Mouse (Mus musculus): ENCODE data around the gene Elfn1. TPM values are rescaled to one million over a fixed set of nuclear protein-coding genes. Genes with fewer than 3 reads are reported as not detected.

The Elfn1 gene
- polyA plus RNA-seq, 1 experiment from 2014 or later: 1.2 TPM

DNA sequence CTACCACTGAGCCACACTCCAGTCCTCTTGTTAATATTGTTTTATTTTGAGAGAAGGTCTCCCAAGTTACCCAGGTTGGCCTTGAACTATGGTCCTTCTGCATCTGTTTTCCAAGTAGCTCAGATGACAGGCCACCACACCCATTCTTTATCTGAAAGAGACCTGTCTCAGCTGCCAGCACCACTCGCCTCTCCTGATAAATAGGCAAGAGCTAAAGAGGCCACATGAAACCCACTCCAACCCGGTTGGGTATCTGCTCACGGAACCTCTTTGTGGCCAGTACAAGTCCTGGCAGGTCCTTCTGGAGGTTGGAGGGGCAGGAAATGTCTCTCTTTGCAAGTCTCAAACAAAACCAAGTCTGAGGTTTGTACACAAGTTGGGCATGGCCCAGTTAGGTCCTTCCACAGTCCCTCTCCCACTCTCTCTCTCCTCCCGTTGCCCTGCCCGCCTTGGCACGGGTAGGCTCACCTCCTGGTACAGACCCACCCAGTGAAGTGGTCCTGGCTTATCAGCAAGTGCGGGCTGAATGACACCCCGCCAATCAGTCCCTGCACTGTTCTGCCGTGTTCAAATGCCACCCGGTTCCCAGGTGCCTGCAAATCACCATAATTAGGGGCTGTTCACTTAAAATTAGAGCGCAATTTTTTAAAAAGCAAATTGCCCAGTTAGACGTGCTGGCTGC is 104.7 kb downstream of the Elfn1 start:
- 67% methylated on average over 12 of the region's 12 CpGs for WGBS
- no peak overlapping the region for H3K4me3 ChIP-seq
- no peaks in the 10 kb centered on the region for H3K27me3 ChIP-seq
- no peak for ATAC-seq (ENCODE audit: insufficient number of reproducible peaks, low FRiP score, low TSS enrichment, low read depth)
- H3K9ac ChIP-seq: no peak overlapping the region
- no peaks in the 10 kb centered on the region for H3K9me3 ChIP-seq
- peaks cover 24% of the 10 kb centered on the region for H3K4me1 ChIP-seq
- H3K36me3 ChIP-seq: peaks cover 8% of the 10 kb centered on the region
- no peak overlapping the region for H3K27ac ChIP-seq
- H3K4me2 ChIP-seq: no peak overlapping the region

DNA sequence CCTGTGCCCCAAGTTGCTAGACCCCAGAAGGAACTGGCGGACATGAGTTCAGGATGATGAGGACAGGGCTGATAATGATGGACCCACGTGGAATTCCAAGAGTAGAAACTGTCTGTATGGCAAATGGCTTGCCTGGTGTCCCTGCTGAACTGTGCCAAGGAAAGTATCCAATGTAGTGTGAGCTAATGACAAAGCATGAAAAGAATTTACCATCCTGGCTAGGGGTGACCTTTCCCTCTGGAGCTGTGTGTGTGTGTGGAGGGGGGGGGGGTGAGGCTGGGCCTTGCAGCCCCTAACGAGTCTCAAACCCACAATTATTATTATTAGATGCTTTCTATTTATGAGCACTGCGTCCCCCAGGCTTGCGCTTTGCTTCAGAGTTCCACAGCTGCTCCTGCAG is 105.9 kb downstream of the Elfn1 start:
- Histone ChIP-seq H3K9ac (no peak overlapping the region), H3K4me2 (no peak overlapping the region), H3K36me3 (peaks cover 4% of the 10 kb centered on the region; the same call in 1 of the 2 replicates), H3K4me3 (no peak overlapping the region), H3K9me3 (no peaks in the 10 kb centered on the region), H3K4me1 (peaks cover 18% of the 10 kb centered on the region), H3K27me3 (no peaks in the 10 kb centered on the region), H3K27ac (no peak overlapping the region)
- 52% methylated on average over 5 of the region's 5 CpGs for WGBS
- ATAC-seq (ENCODE audit: insufficient number of reproducible peaks, low FRiP score, low TSS enrichment, low read depth): no peak

- H3K27ac ChIP-seq: no peak overlapping the region
- H3K36me3 ChIP-seq: no peaks in the 10 kb centered on the region
- no peaks in the 10 kb centered on the region for H3K9me3 ChIP-seq
- no peak overlapping the region for H3K4me2 ChIP-seq
- WGBS: 93% methylated on average over 1 of the region's 1 CpGs
- no peaks in the 10 kb centered on the region for H3K27me3 ChIP-seq
- H3K4me1 ChIP-seq: peaks cover 17% of the 10 kb centered on the region
- ATAC-seq (ENCODE audit: insufficient number of reproducible peaks, low FRiP score, low TSS enrichment, low read depth): no peak
- H3K4me3 ChIP-seq: no peak overlapping the region
- no peak overlapping the region for H3K9ac ChIP-seq
Observed at GRCm38 (mm10) chr5:140016896-140017295, 109.2 kb downstream of the Elfn1 start.

DNA sequence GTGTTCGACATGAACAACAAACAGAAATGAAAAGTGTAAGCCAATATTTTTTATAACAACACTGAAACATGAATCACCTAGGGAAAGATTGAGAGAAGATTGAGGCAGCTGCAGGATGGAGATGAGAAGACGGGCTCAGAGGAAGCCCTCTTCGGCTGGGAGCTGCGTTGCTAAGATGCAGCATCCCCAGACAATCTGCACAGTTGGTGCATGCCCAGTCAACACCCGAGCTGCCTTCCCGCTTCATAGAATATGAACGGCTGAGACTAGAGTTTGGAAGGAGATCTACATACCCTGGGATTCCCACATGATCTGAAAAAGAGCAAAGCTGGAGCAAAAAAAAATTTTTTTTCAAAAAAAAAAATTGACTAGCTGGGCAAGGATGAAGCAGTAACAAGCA is 111.0 kb downstream of the Elfn1 start:
- H3K9me3 ChIP-seq: no peaks in the 10 kb centered on the region
- no peak overlapping the region for H3K27ac ChIP-seq
- H3K4me2 ChIP-seq: no peak overlapping the region
- no peaks in the 10 kb centered on the region for H3K27me3 ChIP-seq
- no peaks in the 10 kb centered on the region for H3K36me3 ChIP-seq
- no peak overlapping the region for H3K4me3 ChIP-seq
- 89% methylated on average over 7 of the region's 7 CpGs for WGBS
- no peak for ATAC-seq (ENCODE audit: insufficient number of reproducible peaks, low FRiP score, low TSS enrichment, low read depth)
- peaks cover 7% of the 10 kb centered on the region for H3K4me1 ChIP-seq
- H3K9ac ChIP-seq: no peak overlapping the region

DNA sequence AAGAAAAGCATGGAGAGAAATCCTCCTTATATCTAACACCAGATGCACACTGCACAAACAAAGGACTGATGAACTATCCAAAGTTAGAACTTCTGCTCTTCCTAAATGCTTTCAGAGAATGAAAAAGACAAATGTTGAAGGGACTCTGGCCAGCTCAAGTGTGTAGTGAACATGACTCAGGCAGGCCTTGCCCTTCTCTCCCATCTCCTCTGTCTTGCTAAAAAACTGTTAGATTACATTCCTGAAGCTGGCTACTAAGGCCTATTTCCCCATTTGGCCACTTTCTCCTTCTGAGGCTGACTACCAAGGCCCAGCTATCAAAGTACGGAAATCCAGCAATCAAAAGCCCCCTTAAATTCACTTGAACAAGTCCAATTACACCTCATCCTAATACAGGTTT is 111.9 kb downstream of the Elfn1 start:
- Histone ChIP-seq H3K36me3 (no peaks in the 10 kb centered on the region), H3K4me1 (no peaks in the 10 kb centered on the region; the same call in 1 of the 2 replicates), H3K9me3 (no peaks in the 10 kb centered on the region), H3K27me3 (no peaks in the 10 kb centered on the region), H3K4me2 (no peak overlapping the region), H3K27ac (no peak overlapping the region), H3K9ac (no peak overlapping the region), H3K4me3 (no peak overlapping the region)
- WGBS: 94% methylated on average over 1 of the region's 1 CpGs
- ATAC-seq (ENCODE audit: insufficient number of reproducible peaks, low FRiP score, low TSS enrichment, low read depth): no peak

DNA sequence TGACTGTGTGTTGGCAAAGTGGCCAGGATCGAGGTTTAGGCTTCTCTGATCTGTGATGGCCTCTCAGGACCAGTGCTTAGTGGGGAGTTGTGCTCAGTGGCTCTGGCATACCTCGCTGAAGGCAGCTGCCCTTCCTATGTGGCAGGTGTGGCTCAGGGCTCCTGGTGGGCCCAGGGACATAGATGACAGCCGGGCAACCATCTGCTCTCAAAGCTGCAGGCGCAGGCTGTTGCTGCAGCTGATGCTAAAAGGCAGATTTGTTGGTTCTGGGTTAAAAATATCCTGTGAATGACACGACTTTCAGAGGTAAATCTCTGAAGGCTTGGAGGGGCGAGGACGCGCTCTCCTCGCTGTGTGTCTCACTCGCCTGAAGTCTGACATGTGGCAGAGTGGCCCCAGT is 114.0 kb downstream of the Elfn1 start:
- no peaks in the 10 kb centered on the region for H3K36me3 ChIP-seq
- no peak overlapping the region for H3K27ac ChIP-seq
- ATAC-seq (ENCODE audit: insufficient number of reproducible peaks, low FRiP score, low TSS enrichment, low read depth): no peak
- H3K9ac ChIP-seq: no peak overlapping the region
- H3K4me2 ChIP-seq: no peak overlapping the region
- H3K4me3 ChIP-seq: no peak overlapping the region
- no peaks in the 10 kb centered on the region for H3K4me1 ChIP-seq
- H3K9me3 ChIP-seq: no peaks in the 10 kb centered on the region
- WGBS: 85% methylated on average over 10 of the region's 10 CpGs
- H3K27me3 ChIP-seq: no peaks in the 10 kb centered on the region

DNA sequence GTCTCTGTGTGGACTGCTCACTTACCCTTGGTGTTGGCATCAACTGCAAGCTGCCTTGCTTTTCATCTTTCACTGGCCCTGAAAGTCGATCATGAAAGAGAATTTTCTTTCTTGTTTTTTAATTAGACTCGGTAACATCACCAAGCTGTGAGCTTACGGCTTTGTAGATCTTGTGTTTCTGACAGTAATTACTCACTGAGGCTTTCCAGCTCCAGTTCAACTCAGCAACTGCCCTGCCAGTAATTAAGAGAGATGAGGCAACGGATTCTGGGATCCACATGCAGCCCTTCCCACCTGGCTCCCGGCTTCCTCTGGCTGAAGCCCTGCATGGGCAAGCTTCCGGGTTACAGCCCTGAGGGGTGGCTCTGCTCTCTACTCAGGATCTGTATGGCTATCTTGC is 115.1 kb downstream of the Elfn1 start:
- Histone ChIP-seq H3K4me3 (no peak overlapping the region), H3K4me1 (no peaks in the 10 kb centered on the region), H3K4me2 (no peak overlapping the region), H3K36me3 (no peaks in the 10 kb centered on the region), H3K27me3 (no peaks in the 10 kb centered on the region), H3K9me3 (no peaks in the 10 kb centered on the region), H3K9ac (no peak overlapping the region), H3K27ac (no peak overlapping the region)
- ATAC-seq (ENCODE audit: insufficient number of reproducible peaks, low FRiP score, low TSS enrichment, low read depth): no peak
- 75% methylated on average over 6 of the region's 6 CpGs for WGBS

GRCm38 (mm10) chr5:140023941-140024500 is 116.3 kb downstream of the Elfn1 start:
- ATAC-seq (ENCODE audit: insufficient number of reproducible peaks, low FRiP score, low TSS enrichment, low read depth): no peak
- Histone ChIP-seq H3K4me1 (no peaks in the 10 kb centered on the region), H3K27ac (no peak overlapping the region), H3K9ac (no peak overlapping the region), H3K27me3 (no peaks in the 10 kb centered on the region), H3K36me3 (no peaks in the 10 kb centered on the region), H3K4me2 (no peak overlapping the region), H3K9me3 (no peaks in the 10 kb centered on the region), H3K4me3 (no peak overlapping the region)
- 42% methylated on average over 3 of the region's 3 CpGs for WGBS

Other genes starting within 250 kb of the Elfn1 start
- gene Micall2, start 171.6 kb upstream of the Elfn1 start, polyA plus RNA-seq (2015; fragmentation: Nextera tagmentation; extraction: Ambion mirVana): 4.4 and 4.9 TPM in 2 replicates
- gene Ints1, start 132.3 kb upstream of the Elfn1 start, polyA plus RNA-seq (2015; fragmentation: Nextera tagmentation; extraction: Ambion mirVana): 21.2 and 21.5 TPM in 2 replicates
- 11.9 and 12.5 TPM in 2 replicates for gene Mafk, start 116.4 kb upstream of the Elfn1 start, polyA plus RNA-seq (2015; fragmentation: Nextera tagmentation; extraction: Ambion mirVana)
- 11.1 and 12.0 TPM in 2 replicates for gene Tmem184a, start 88.0 kb upstream of the Elfn1 start, polyA plus RNA-seq (2015; fragmentation: Nextera tagmentation; extraction: Ambion mirVana)
- not detected in 2 replicates for gene Gm26938, start 81.5 kb upstream of the Elfn1 start, polyA plus RNA-seq (2015; fragmentation: Nextera tagmentation; extraction: Ambion mirVana)
- gene Psmg3, start 81.1 kb upstream of the Elfn1 start, polyA plus RNA-seq (2015; fragmentation: Nextera tagmentation; extraction: Ambion mirVana): 61.2 and 68.5 TPM in 2 replicates